Mouse (Mus musculus): Measurements from ENCODE around the gene Epha4. TPM values are rescaled to one million over a fixed set of nuclear protein-coding genes. Genes with fewer than 3 reads are reported as not detected.
A peak's percentile ranks its signal among the peaks of the same experiment; 100 is the strongest.

Epha4 gene
- total and polyA plus RNA-seq, 2 experiments from 2014 or later = 36.0 to 107 TPM

GRCm38 (mm10) chr1:77429174-77429573 is 85.7 kb downstream of the Epha4 start:
- Histone ChIP-seq H3K4me2 (ENCODE audit: low read depth, low read length) (no peak overlapping the region), H3K9ac (replicated peaks; ENCODE audit: low read length) (no peak overlapping the region), H3K4me3 (ENCODE audit: low read length) (no peak overlapping the region), H3K36me3 (ENCODE audit: insufficient read depth, low read length) (no peaks in the 10 kb centered on the region), H3K4me1 (ENCODE audit: insufficient read depth, low read length) (no peaks in the 10 kb centered on the region), H3K27ac (no peak overlapping the region), H3K9me3 (ENCODE audit: low read length) (no peaks in the 10 kb centered on the region), H3K27me3 (ENCODE audit: insufficient read depth, low read length) (no peaks in the 10 kb centered on the region)
- TF ChIP-seq CTCF (IDR thresholded peaks at IDR 0.05; ENCODE audit: low read depth) = no peak
- DNase-seq (ENCODE audit: low spot score) (peak; percentile 57), ATAC-seq (peak; percentile 56; the same call in 1 of the 2 replicates)
- 40% methylated on average over 6 of the region's 6 CpGs for WGBS

- no peaks in the 10 kb centered on the region for H3K4me1 ChIP-seq (ENCODE audit: insufficient read depth, low read length)
- no peaks in the 10 kb centered on the region for H3K27me3 ChIP-seq (ENCODE audit: insufficient read depth, low read length)
- H3K27ac ChIP-seq = no peak overlapping the region
- H3K4me2 ChIP-seq (ENCODE audit: low read depth, low read length) = no peak overlapping the region
- peak; percentile 44 for DNase-seq (ENCODE audit: low spot score)
- no peak for TF ChIP-seq CTCF (IDR thresholded peaks at IDR 0.05; ENCODE audit: low read depth)
- ATAC-seq = no peak
- WGBS = 45% methylated on average over 6 of the region's 6 CpGs
- no peaks in the 10 kb centered on the region for H3K36me3 ChIP-seq (ENCODE audit: insufficient read depth, low read length)
- no peaks in the 10 kb centered on the region for H3K9me3 ChIP-seq (ENCODE audit: low read length)
- H3K9ac ChIP-seq (replicated peaks; ENCODE audit: low read length) = no peak overlapping the region
- H3K4me3 ChIP-seq (ENCODE audit: low read length) = no peak overlapping the region
Observed at GRCm38 (mm10) chr1:77426956-77427355, 87.9 kb downstream of the Epha4 start.

- WGBS = 75% methylated on average over 3 of the region's 3 CpGs
- DNase-seq (ENCODE audit: low spot score) (no peak), ATAC-seq (no peak)
- Histone ChIP-seq H3K4me1 (ENCODE audit: insufficient read depth, low read length) (no peaks in the 10 kb centered on the region), H3K9me3 (ENCODE audit: low read length) (no peaks in the 10 kb centered on the region), H3K4me2 (ENCODE audit: low read depth, low read length) (no peak overlapping the region), H3K4me3 (ENCODE audit: low read length) (no peak overlapping the region), H3K27me3 (ENCODE audit: insufficient read depth, low read length) (no peaks in the 10 kb centered on the region), H3K27ac (no peak overlapping the region), H3K9ac (replicated peaks; ENCODE audit: low read length) (no peak overlapping the region), H3K36me3 (ENCODE audit: insufficient read depth, low read length) (no peaks in the 10 kb centered on the region)
- no peak for TF ChIP-seq CTCF (IDR thresholded peaks at IDR 0.05; ENCODE audit: low read depth)
Observed at GRCm38 (mm10) chr1:77425171-77425570, 89.7 kb downstream of the Epha4 start.

- Histone ChIP-seq H3K4me3 (ENCODE audit: low read length) (no peak overlapping the region), H3K4me2 (ENCODE audit: low read depth, low read length) (no peak overlapping the region), H3K36me3 (ENCODE audit: insufficient read depth, low read length) (no peaks in the 10 kb centered on the region), H3K4me1 (ENCODE audit: insufficient read depth, low read length) (no peaks in the 10 kb centered on the region), H3K9me3 (ENCODE audit: low read length) (no peaks in the 10 kb centered on the region), H3K27ac (no peak overlapping the region), H3K27me3 (ENCODE audit: insufficient read depth, low read length) (no peaks in the 10 kb centered on the region), H3K9ac (replicated peaks; ENCODE audit: low read length) (no peak overlapping the region)
- WGBS = 88% methylated on average over 3 of the region's 3 CpGs
- TF ChIP-seq CTCF (IDR thresholded peaks at IDR 0.05; ENCODE audit: low read depth) = no peak
- DNase-seq (ENCODE audit: low spot score) (no peak), ATAC-seq (no peak)
Observed at GRCm38 (mm10) chr1:77421081-77421480, 93.8 kb downstream of the Epha4 start.

DNA sequence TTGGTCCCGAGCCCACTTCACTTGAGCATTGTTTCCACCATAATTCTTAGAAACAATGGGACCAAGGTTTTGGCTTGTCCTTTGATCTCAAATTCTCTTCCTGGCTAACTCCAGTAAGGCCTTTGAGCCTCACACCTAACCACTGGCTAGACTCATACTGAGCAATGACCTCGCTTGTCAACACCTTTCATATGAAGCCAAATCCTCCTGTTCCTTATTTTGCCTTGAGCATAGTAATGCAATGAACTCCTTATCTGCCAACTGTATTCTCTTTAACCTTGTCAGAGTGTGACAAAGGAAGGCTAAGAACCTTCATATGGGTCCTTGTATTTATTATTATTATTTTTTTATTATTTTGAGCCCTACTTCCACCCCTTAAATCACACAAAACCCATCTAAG is 94.5 kb downstream of the Epha4 start:
- no peak overlapping the region for H3K27ac ChIP-seq
- H3K4me1 ChIP-seq (ENCODE audit: insufficient read depth, low read length) = no peaks in the 10 kb centered on the region
- 62% methylated on average over 2 of the region's 2 CpGs for WGBS
- no peaks in the 10 kb centered on the region for H3K36me3 ChIP-seq (ENCODE audit: insufficient read depth, low read length)
- ATAC-seq (no peak), DNase-seq (ENCODE audit: low spot score) (no peak)
- no peak overlapping the region for H3K4me2 ChIP-seq (ENCODE audit: low read depth, low read length)
- no peak for TF ChIP-seq CTCF (IDR thresholded peaks at IDR 0.05; ENCODE audit: low read depth)
- no peaks in the 10 kb centered on the region for H3K9me3 ChIP-seq (ENCODE audit: low read length)
- H3K4me3 ChIP-seq (ENCODE audit: low read length) = no peak overlapping the region
- no peaks in the 10 kb centered on the region for H3K27me3 ChIP-seq (ENCODE audit: insufficient read depth, low read length)
- H3K9ac ChIP-seq (replicated peaks; ENCODE audit: low read length) = no peak overlapping the region

GRCm38 (mm10) chr1:77416872-77417271 is 98.0 kb downstream of the Epha4 start:
- H3K36me3 ChIP-seq (ENCODE audit: insufficient read depth, low read length) = no peaks in the 10 kb centered on the region
- H3K27ac ChIP-seq = 0 out of 2 replicates have a peak overlapping the region, but pooled peaks have one; percentile 26
- no peak for ATAC-seq
- no peak for DNase-seq (ENCODE audit: low spot score)
- H3K4me2 ChIP-seq (ENCODE audit: low read depth, low read length) = no peak overlapping the region
- no peaks in the 10 kb centered on the region for H3K4me1 ChIP-seq (ENCODE audit: insufficient read depth, low read length)
- no peaks in the 10 kb centered on the region for H3K9me3 ChIP-seq (ENCODE audit: low read length)
- no peaks in the 10 kb centered on the region for H3K27me3 ChIP-seq (ENCODE audit: insufficient read depth, low read length)
- WGBS = 56% methylated on average over 4 of the region's 4 CpGs
- H3K4me3 ChIP-seq (ENCODE audit: low read length) = no peak overlapping the region
- TF ChIP-seq CTCF (IDR thresholded peaks at IDR 0.05; ENCODE audit: low read depth) = no peak
- no peak overlapping the region for H3K9ac ChIP-seq (replicated peaks; ENCODE audit: low read length)

- Histone ChIP-seq H3K9me3 (ENCODE audit: low read length) (no peaks in the 10 kb centered on the region), H3K27me3 (ENCODE audit: insufficient read depth, low read length) (no peaks in the 10 kb centered on the region), H3K27ac (no peak overlapping the region), H3K4me1 (ENCODE audit: insufficient read depth, low read length) (no peaks in the 10 kb centered on the region), H3K4me2 (ENCODE audit: low read depth, low read length) (no peak overlapping the region), H3K4me3 (ENCODE audit: low read length) (no peak overlapping the region), H3K36me3 (ENCODE audit: insufficient read depth, low read length) (no peaks in the 10 kb centered on the region), H3K9ac (replicated peaks; ENCODE audit: low read length) (no peak overlapping the region)
- no peak for TF ChIP-seq CTCF (IDR thresholded peaks at IDR 0.05; ENCODE audit: low read depth)
- WGBS = 45% methylated on average over 9 of the region's 9 CpGs
- no peak for DNase-seq (ENCODE audit: low spot score)
- ATAC-seq = no peak
Observed at GRCm38 (mm10) chr1:77412871-77413669, 101.8 kb downstream of the Epha4 start.

Measured in hindbrain, postnatal 0 days (tissue).